Mouse (Mus musculus): ENCODE data around the gene Tmem120b.

The Tmem120b gene

DNA sequence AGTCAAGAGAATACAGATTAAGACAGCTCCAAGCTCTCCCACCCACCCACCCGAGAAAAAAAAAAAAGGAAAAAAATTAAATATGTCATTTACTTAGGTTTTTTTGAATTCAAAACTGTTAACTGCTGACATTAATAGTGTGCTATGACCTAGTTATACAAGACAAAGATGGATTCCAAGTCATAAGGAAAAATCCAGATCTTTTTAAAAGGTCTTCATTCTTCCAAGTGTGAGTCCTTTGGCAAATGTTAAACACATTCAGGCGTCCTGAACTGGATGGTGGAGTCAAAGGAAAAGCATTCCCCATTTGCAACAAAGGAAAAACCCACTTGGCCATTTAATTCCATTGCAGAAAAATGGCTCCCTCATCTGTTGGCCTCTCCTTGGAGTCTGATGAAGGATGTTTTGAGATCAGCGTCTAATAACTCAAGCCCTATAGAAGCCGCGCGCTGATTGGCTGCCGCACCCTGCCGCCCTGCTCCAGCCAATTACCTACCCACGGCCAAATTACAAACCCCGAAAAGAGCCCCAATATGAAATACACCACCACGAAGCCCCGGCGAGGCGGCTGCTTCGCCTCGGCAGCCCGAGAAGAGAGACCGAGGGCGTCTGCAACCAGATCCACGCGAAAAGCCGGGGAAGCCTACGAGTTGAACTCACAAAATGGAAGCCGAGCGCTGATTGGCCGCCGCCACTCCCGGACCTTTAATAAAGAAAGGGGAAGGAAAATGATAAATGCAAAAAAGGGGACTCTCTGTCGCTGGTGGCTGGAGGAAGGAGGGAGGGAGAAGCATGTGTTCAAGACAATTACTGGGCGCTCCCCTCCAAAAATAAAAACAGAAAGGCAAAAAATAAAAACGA, 72.7 kb downstream of the Tmem120b start:
- peak; percentile 98 for DNase-seq (ENCODE audit: low spot score)

DNA sequence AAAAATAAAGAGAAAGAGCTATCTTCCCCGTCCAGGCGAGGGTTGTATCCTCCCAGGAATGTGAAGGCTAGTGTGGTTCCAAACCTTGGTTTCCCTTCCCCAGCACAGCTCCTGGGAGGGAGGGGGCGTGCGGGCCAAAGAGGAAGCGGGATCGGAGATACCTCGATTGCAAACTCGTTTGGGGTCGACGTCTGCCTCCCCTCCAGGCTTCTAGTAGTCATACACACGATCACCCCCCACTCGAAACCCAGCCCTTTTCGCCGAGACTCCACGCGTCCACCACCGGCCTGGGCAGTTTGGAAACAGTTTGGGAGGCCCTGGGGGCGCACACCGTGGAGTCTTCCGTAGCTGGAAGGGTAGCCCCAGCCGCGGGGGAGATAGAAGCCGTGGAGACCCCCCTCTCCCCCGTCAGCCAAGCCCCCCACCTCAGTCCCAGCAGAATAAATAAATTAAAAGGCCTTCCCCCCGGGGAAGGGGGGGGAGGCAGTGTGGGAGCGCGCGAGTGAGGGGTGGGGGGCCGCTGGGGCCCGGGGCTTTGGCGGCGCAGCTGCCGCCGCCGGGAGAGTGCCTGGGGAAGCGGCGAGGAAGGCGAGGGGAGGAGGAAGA, 73.4 kb downstream of the Tmem120b start:
- no peak for DNase-seq (ENCODE audit: low spot score)

DNA sequence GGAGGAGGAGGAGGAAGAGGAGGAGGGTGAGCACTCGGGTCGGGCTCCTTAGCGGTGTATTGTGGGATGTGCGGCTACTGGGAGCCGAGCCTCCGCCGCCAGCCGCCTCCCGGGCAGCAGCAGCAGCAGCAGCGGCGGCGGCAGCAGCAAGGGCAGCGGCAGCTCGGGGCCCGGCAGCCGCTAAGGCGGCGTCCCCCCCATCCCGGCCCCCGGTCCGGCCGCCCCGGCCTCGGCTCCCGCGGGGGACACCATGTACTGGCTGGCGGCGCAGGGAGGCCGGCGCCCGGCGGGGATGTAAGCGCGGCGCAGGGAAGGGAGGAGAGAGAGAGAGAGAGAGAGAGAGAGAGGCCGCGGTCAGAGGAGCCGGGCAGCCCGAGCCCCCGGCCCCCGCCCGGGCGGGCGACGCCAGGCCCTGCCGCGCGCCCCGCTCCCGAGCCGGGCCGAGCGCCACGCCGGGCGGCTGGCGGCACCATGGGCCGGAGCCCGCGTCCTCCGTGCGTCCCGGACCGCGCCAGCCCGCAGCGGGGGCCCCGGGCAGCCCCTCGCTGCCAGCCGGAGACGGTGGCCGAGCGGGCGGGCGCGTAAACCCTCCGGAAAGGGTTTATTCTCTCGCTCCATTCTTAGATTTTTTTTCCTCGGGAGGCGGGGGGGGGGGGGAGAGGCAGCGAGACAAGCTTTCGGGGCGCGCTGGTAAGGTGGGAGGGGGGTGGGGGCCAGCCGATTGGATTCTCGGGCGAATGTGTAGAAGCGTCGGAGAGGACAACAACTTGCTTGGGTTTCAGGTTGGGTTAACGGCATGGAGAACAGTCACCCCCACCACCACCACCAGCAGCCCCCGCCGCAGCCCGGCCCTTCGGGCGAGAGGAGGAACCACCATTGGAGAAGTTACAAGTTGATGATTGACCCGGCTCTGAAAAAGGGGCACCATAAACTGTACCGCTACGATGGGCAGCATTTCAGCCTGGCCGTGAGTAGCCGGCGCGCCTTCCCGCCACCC, 74.2 kb downstream of the Tmem120b start, which contains the start of gene Setd1b:
Gene Setd1b (plus strand): TSS at position 33 of the 997 bp plus-strand sequence.
- no peak for DNase-seq (ENCODE audit: low spot score)

DNA sequence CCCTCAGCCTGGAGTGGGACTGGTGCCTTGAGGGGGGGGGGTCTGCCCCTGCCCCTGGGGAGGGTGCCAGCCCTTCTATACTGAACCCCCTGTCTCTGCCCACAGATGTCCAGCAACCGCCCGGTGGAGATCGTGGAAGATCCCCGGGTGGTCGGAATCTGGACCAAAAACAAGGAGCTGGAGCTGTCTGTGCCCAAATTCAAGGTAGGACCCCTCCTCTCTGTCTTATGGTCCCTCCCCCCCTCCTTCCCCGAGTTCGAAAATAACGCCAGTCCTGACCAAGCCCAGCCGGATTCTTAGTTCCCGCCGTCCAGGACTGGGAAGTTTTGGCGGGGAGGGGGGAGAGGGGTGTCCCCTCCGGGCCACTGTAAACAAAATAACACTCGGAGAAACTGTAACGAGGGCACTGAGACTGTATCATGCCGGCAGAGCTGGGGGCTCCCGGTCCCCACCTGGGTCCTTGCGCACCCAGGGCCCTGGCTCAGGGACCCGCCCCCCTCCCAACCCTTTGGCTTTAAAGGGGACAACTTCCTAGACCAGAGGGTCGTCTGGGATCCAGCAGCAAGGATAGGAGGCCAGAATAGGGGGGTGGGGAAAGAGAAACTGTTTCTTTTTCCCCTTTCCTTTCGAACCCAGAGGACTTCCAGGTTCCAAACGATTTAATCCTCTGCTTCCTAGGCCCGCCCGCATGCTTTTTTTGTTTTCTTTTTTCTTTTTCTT, 75.2 kb downstream of the Tmem120b start:
- DNase-seq (ENCODE audit: low spot score) = no peak

DNA sequence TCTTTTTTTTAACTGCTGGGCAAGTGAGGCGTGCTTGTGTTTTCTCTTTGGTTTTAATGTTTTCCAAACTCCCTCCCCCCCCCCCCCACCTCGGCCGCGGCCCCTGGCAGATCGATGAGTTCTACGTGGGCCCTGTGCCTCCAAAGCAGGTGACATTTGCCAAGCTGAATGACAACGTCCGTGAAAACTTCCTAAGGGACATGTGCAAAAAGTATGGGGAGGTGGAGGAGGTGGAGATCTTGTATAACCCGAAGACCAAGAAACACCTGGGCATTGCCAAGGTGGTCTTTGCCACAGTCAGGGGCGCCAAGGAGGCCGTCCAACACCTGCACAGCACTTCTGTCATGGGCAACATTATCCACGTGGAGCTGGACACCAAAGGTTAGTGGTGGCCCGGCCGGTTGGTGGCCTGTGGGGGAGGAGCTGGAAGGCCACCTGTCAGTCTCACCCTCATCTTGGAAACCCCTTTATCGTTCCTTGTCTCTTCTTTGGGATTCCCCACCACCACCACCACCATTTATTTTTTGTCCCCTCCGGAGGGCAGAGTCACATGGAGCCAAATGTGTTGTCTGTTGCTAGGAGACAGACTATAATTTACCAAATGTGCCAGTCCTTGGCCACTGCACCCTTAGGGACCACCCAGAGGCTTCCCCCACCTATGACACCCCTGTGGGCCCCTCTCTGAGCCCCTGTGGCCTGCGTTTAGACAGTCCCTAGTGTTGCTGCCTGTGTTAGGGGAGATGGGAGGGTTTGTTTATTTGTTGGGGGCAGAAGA, 75.9 kb downstream of the Tmem120b start:
- no peak for DNase-seq (ENCODE audit: low spot score)

DNA sequence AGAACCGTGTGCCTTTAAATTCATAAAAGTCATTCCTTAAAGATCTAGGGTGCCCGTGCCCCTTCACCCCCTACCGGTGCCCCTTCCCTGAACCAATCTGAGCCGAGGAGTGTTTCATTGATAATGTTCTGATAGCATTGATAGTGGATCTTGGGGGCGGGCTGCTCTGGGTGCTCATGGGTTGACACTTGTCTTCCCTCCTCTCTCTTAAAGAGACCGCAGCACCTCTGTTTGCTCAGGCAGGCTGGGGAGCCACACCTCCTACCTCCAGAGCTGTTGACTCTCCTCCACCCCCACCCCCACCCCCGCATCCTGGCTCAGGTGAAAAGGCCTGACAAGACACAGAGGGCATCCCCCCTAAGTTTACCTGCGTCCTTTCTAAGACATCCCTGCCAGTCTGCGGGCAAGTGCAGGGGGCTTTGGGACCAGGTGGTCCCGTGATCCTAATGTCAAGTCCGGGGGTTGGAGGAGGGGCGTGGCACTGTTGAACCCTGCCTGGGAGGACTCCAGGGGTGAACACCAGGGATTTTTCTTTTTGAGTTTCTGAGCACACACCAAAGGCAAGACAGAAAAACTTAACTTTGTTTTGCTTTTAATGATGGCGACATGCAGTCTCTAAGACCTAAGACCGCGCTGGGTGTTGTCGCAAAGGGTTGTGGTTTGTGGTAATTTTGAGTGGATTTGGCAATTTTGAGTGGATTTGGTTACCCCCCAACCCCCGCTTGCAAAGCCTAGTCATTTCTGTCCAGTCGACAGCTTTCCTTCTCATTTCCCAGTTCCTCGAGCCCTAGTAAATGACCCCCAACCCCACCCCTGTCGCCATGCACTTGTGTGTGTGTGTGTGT, 76.8 kb downstream of the Tmem120b start:
- no peak for DNase-seq (ENCODE audit: low spot score)

DNA sequence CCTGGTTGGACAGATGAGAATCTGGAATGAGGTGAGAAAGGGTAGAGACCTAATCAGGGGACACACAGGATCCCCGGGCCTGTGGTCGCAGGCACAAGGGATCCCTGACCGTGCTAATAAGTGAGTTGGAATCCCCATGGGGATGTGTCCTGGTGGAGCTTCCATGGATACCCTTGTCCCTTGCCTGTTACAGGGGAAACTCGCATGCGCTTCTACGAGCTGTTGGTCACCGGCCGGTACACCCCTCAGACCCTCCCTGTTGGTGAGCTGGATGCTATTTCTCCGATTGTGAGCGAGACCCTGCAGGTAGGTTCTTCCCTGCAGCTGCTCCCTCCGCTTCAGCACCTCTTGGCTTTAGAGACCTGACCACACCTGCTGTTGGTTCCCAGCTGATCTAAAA, 78.1 kb downstream of the Tmem120b start:
- DNase-seq (ENCODE audit: low spot score) = no peak

DNA sequence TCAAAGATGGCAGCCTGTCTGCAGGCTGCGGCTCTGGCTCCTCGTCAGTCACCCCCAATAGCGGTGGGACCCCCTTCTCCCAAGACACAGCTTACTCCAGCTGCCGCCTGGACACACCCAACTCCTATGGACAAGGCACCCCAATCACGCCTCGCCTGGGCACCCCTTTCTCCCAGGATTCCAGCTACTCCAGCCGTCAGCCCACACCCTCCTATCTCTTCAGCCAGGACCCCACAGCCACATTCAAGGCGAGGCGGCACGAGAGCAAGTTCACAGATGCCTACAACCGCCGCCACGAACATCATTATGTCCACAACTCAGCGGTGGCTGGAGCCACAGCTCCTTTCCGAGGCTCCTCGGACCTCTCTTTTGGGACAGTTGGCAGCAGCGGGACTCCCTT, 79.4 kb downstream of the Tmem120b start:
- DNase-seq (ENCODE audit: low spot score) = no peak

DNA sequence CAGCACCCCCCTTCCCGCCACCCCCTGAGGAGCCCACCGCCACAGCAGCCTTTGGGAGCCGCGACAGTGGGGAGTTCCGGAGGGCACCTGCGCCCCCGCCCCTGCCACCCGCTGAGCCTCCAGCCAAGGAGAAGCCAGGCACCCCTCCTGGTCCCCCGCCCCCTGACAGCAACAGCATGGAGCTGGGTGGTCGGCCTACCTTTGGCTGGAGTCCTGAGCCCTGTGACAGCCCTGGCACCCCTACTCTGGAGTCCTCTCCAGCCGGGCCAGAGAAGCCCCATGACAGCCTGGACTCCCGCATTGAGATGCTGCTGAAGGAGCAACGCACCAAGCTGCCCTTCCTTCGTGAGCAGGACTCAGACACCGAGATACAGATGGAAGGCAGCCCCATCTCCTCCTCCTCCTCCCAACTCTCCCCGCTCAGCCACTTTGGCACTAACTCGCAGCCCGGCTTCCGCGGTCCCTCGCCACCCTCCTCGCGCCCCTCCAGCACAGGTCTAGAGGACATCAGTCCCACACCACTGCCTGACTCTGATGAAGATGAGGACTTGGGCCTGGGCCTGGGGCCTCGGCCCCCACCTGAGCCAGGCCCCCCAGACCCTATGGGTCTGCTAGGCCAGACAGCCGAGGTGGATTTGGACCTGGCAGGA, 80.0 kb downstream of the Tmem120b start:
- DNase-seq (ENCODE audit: low spot score) = no peak

DNA sequence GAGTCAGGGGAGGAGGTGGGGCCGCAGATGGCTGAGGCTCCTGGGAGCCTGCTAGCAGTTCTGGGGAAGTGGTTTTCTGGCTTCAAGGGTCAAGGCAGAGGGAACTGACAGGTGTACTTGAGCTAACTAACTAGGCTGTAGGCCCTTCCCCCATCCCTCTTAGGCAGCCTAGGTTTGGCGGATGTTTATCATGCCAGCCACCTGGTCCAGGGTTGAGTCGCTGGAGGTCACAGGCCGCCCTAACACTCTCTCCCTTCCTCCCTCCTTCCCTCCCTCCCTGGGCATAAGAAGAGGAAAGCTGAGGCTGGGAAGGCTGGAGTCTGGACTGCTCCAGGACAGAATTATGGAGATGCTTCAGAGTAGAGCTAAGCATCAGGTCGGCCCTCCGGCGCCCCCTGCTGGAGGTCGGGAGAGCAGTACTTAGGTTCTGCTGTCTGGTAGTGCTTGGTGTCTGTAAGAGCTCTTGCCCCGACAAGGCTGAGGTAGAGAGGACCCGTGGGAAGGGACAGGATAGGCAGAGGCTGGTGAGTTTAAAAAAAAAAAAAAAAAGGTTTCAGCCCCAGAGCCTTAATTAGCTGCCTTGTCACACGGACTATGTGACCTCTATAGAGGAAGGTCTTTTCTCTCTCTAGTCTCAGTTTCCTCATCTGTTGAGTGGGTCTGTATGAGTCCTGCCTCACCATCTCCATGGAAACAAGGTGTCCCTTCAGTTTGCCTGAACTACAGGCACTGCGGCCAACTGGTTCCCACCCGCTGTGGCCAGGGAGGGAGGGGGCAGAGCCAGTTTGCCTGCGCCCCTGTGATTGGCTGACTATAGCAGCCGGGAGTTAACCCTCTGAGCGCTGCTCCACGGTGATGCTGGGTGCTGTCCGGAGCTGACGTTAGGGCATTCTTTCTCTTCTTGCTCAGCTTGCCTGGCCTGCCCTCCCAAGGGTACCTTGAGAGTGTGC, 81.5 kb downstream of the Tmem120b start:
- peak; percentile 80 for DNase-seq (ENCODE audit: low spot score)

DNA sequence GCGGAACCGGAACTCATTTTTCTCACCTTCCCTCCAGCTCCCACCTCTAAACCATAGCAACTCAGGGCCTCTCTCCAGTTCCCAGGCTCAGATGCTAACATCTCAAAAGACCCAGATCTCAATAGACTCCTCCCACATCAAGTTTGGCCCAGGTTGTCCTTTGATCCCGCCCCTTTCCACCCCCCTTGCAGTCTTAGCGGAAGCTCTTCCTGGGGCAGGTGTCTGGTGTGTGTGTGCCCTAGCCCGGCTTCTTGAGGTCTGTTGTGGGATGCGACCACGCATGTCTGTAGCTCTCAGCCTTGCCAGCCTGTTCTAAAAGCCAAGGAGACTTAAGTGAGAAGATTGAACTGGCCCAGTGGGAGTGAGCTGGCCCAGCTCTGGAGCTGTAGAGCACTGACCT, 82.4 kb downstream of the Tmem120b start:
- DNase-seq (ENCODE audit: low spot score) = no peak

DNA sequence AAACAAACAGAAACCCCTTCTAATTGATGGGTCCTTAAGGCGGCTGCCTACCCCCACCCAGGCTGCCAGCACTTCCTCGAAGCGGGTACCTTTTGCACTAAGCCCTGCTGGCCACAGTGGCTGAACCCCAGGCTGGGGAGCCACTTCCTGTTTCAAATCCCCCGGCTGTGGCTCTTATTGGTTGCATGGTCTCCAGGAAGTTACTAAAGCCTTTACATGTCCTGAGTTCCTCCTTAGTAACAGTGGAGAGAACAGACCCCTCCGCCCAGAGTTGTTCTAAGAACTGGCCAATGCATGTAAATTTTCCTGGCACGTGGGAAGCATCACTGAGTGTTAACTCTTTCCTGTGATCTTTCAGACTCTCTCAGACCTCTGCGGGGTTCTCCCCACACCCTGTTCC, 82.9 kb downstream of the Tmem120b start:
- no peak for DNase-seq (ENCODE audit: low spot score)

DNA sequence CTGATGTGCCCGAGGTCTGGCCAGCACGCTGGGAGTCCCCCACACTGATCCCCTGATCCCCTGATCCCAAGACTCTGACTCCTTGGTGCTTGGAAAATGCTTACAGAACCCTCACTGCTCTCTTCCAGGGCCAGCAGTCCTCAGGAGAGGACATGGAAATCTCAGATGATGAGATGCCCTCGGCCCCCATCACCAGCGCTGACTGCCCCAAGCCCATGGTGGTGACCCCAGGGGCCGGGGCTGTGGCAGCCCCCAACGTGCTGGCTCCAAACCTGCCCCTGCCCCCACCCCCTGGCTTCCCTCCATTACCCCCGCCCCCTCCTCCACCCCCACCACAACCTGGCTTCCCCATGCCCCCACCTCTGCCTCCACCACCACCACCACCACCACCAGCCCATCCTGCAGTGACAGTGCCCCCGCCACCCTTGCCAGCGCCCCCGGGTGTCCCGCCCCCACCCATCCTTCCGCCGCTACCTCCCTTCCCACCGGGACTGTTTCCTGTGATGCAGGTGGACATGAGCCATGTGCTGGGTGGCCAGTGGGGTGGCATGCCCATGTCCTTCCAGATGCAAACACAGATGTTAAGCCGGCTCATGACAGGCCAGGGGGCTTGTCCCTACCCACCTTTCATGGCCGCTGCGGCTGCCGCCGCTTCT, 83.6 kb downstream of the Tmem120b start:
- no peak for DNase-seq (ENCODE audit: low spot score)

DNA sequence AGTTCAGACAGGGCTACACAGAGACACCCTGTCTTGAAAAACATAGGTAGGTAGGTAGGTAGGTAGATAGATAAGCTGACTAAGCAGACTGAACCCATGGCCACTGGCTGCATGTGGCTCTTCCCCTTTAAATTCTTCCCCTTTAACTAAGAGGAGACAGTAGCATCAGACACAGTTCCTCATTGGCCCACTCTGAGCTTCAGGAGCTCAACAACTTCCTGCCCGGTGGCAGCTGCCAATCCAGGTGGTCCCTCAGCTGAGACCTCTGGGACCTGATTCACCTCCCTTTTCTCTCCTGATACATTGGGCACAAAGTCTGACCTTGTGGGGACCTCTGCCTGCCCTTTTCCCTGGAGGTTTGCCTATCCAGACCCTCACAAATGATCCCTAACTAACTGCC, 84.7 kb downstream of the Tmem120b start:
- no peak for DNase-seq (ENCODE audit: low spot score)

DNA sequence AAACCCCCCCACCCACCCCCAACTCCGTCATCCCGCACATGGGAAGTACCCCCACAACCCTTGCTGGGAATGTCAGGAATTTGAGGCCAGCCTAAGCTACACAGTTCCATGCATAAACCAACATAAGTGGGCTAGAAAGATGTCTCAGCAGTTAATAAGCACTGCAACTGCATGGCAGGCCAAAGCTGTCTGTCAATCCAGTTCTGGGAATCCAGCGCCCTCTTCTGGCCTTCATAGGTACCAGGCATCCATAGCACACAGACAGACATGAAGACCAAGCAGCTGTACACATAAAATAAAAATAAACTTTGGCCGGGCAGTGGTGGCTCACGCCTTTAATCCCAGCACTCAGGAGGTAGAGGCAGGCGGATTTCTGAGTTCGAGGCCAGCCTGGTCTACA, 87.2 kb downstream of the Tmem120b start:
- DNase-seq (ENCODE audit: low spot score) = no peak

DNA sequence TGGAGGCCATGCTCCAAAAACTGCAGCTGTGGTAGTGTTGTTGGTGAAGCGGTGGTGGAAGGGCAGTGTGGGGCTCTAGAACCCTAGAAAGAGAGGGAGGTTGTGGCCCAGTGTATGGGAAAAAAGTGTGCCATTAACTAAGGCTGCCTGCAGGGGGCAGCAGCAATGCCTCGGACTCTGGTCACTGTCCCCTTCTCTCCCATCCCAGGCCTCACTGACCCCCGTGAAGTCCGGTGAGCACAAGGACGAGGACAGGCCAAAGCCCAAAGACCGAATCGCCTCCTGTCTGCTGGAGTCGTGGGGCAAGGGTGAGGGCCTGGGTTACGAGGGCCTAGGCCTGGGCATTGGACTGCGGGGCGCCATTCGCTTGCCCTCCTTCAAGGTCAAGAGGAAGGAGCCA, 88.5 kb downstream of the Tmem120b start:
- DNase-seq (ENCODE audit: low spot score) = no peak

DNA sequence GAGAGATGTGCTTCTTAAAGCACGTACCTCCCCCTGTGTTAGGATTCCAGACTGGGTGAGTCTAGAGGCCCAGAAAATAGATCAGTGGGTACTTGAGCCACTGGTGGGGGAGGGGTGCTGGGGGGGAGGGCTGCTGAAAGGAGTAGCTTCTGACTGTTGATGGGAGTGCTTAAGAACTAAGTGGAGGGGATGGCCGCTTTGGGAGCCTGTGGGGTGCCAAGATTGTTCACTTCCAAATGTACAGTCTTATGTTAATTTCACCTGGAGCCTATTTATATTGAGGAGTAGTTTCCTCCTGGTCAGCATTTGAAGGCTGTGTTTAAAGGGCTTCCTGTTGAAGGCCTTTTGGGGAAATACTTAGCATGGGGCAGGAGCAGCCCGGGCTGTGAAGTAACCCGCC, 89.8 kb downstream of the Tmem120b start:
- DNase-seq (ENCODE audit: low spot score) = no peak

DNA sequence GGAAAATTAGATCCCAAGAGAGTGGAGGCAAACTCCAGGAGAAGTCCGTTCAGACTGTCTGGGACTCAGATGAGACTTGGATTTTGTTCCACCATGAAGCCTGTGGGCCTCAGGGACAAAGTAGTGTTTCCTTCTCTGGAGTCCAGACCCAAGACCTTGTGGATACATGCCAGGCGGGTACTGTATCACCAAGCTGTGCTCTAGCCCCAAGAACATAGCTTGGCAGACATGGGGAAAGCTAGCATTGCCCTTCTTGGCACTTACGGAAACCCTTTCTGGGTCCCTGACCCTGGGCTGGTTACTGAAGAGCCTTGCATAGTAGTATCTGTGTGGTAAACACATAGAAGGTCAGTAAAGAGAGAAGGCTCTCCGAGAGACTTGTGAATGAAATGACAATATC, 91.2 kb downstream of the Tmem120b start:
- DNase-seq (ENCODE audit: low spot score) = no peak
